Mouse (Mus musculus): ENCODE results near the gene Cdk14. TPM values are rescaled to one million over a fixed set of nuclear protein-coding genes. Genes with fewer than 3 reads are reported as not detected.

Gene Cdk14
- polyA plus RNA-seq, 1 experiment = 3.1 TPM

GRCm38 (mm10) chr5:4867849-4868562 is 552.1 kb downstream of the Cdk14 start:
- Histone ChIP-seq H3K27ac (ENCODE audit: control insufficient read depth, insufficient read depth, low read depth, low read length) (no peak overlapping the region), H3K4me3 (ENCODE audit: control insufficient read depth, low read depth, low read length) (no peak overlapping the region), H3K4me1 (ENCODE audit: control insufficient read depth, insufficient read depth, low read length) (no peaks in the 10 kb centered on the region), H3K36me3 (ENCODE audit: control insufficient read depth, insufficient read depth, low read length) (no peaks in the 10 kb centered on the region), H3K27me3 (ENCODE audit: control insufficient read depth, insufficient read depth, low read length) (no peaks in the 10 kb centered on the region)
- TF ChIP-seq POLR2A (IDR thresholded peaks at IDR 0.05; ENCODE audit: control insufficient read depth, low read depth, low read length) (no peak), CTCF (IDR thresholded peaks at IDR 0.05; ENCODE audit: control insufficient read depth, insufficient read depth, insufficient replicate concordance, low read depth, low read length) (no peak)

GRCm38 (mm10) chr5:4866945-4867344 is 553.2 kb downstream of the Cdk14 start:
- no peak for TF ChIP-seq POLR2A (IDR thresholded peaks at IDR 0.05; ENCODE audit: control insufficient read depth, low read depth, low read length)
- H3K36me3 ChIP-seq (ENCODE audit: control insufficient read depth, insufficient read depth, low read length) = no peaks in the 10 kb centered on the region
- H3K4me1 ChIP-seq (ENCODE audit: control insufficient read depth, insufficient read depth, low read length) = no peaks in the 10 kb centered on the region
- no peak overlapping the region for H3K27ac ChIP-seq (ENCODE audit: control insufficient read depth, insufficient read depth, low read depth, low read length)
- H3K27me3 ChIP-seq (ENCODE audit: control insufficient read depth, insufficient read depth, low read length) = no peaks in the 10 kb centered on the region
- H3K4me3 ChIP-seq (ENCODE audit: control insufficient read depth, low read depth, low read length) = no peak overlapping the region

- Histone ChIP-seq H3K27me3 (ENCODE audit: control insufficient read depth, insufficient read depth, low read length) (no peaks in the 10 kb centered on the region), H3K4me3 (ENCODE audit: control insufficient read depth, low read depth, low read length) (no peak overlapping the region), H3K4me1 (ENCODE audit: control insufficient read depth, insufficient read depth, low read length) (no peaks in the 10 kb centered on the region), H3K27ac (ENCODE audit: control insufficient read depth, insufficient read depth, low read depth, low read length) (no peak overlapping the region), H3K36me3 (ENCODE audit: control insufficient read depth, insufficient read depth, low read length) (no peaks in the 10 kb centered on the region)
- TF ChIP-seq CTCF (IDR thresholded peaks at IDR 0.05; ENCODE audit: control insufficient read depth, insufficient read depth, insufficient replicate concordance, low read depth, low read length) = no peak
- no peak for TF ChIP-seq POLR2A (IDR thresholded peaks at IDR 0.05; ENCODE audit: control insufficient read depth, low read depth, low read length)
Observed at GRCm38 (mm10) chr5:4866099-4866498, 554.0 kb downstream of the Cdk14 start.

- H3K27ac ChIP-seq (ENCODE audit: control insufficient read depth, insufficient read depth, low read depth, low read length) = no peak overlapping the region
- H3K4me3 ChIP-seq (ENCODE audit: control insufficient read depth, low read depth, low read length) = no peak overlapping the region
- H3K27me3 ChIP-seq (ENCODE audit: control insufficient read depth, insufficient read depth, low read length) = no peaks in the 10 kb centered on the region
- H3K4me1 ChIP-seq (ENCODE audit: control insufficient read depth, insufficient read depth, low read length) = no peaks in the 10 kb centered on the region
- no peaks in the 10 kb centered on the region for H3K36me3 ChIP-seq (ENCODE audit: control insufficient read depth, insufficient read depth, low read length)
- TF ChIP-seq CTCF (IDR thresholded peaks at IDR 0.05; ENCODE audit: control insufficient read depth, insufficient read depth, insufficient replicate concordance, low read depth, low read length) (no peak), POLR2A (IDR thresholded peaks at IDR 0.05; ENCODE audit: control insufficient read depth, low read depth, low read length) (no peak)
Observed at GRCm38 (mm10) chr5:4861592-4861991, 558.5 kb downstream of the Cdk14 start.

- no peaks in the 10 kb centered on the region for H3K27me3 ChIP-seq (ENCODE audit: control insufficient read depth, insufficient read depth, low read length)
- H3K4me3 ChIP-seq (ENCODE audit: control insufficient read depth, low read depth, low read length) = no peak overlapping the region
- H3K4me1 ChIP-seq (ENCODE audit: control insufficient read depth, insufficient read depth, low read length) = no peaks in the 10 kb centered on the region
- H3K36me3 ChIP-seq (ENCODE audit: control insufficient read depth, insufficient read depth, low read length) = no peaks in the 10 kb centered on the region
- no peak for TF ChIP-seq POLR2A (IDR thresholded peaks at IDR 0.05; ENCODE audit: control insufficient read depth, low read depth, low read length)
- no peak for TF ChIP-seq CTCF (IDR thresholded peaks at IDR 0.05; ENCODE audit: control insufficient read depth, insufficient read depth, insufficient replicate concordance, low read depth, low read length)
- no peak overlapping the region for H3K27ac ChIP-seq (ENCODE audit: control insufficient read depth, insufficient read depth, low read depth, low read length)
Observed at GRCm38 (mm10) chr5:4861141-4861540, 559.0 kb downstream of the Cdk14 start.

GRCm38 (mm10) chr5:4858032-4858641 is 562.0 kb downstream of the Cdk14 start:
- no peak for TF ChIP-seq CTCF (IDR thresholded peaks at IDR 0.05; ENCODE audit: control insufficient read depth, insufficient read depth, insufficient replicate concordance, low read depth, low read length)
- no peak for TF ChIP-seq POLR2A (IDR thresholded peaks at IDR 0.05; ENCODE audit: control insufficient read depth, low read depth, low read length)
- Histone ChIP-seq H3K27me3 (ENCODE audit: control insufficient read depth, insufficient read depth, low read length) (no peaks in the 10 kb centered on the region), H3K4me3 (ENCODE audit: control insufficient read depth, low read depth, low read length) (no peak overlapping the region), H3K27ac (ENCODE audit: control insufficient read depth, insufficient read depth, low read depth, low read length) (no peak overlapping the region), H3K36me3 (ENCODE audit: control insufficient read depth, insufficient read depth, low read length) (no peaks in the 10 kb centered on the region), H3K4me1 (ENCODE audit: control insufficient read depth, insufficient read depth, low read length) (no peaks in the 10 kb centered on the region)

- no peak overlapping the region for H3K4me3 ChIP-seq (ENCODE audit: control insufficient read depth, low read depth, low read length)
- no peak for TF ChIP-seq POLR2A (IDR thresholded peaks at IDR 0.05; ENCODE audit: control insufficient read depth, low read depth, low read length)
- no peak for TF ChIP-seq CTCF (IDR thresholded peaks at IDR 0.05; ENCODE audit: control insufficient read depth, insufficient read depth, insufficient replicate concordance, low read depth, low read length)
- no peaks in the 10 kb centered on the region for H3K27me3 ChIP-seq (ENCODE audit: control insufficient read depth, insufficient read depth, low read length)
- H3K4me1 ChIP-seq (ENCODE audit: control insufficient read depth, insufficient read depth, low read length) = no peaks in the 10 kb centered on the region
- no peak overlapping the region for H3K27ac ChIP-seq (ENCODE audit: control insufficient read depth, insufficient read depth, low read depth, low read length)
- no peaks in the 10 kb centered on the region for H3K36me3 ChIP-seq (ENCODE audit: control insufficient read depth, insufficient read depth, low read length)
Observed at GRCm38 (mm10) chr5:4853503-4853902, 566.6 kb downstream of the Cdk14 start.

Measured in testis, adult 2 months (tissue).